Mouse (Mus musculus) liver, postnatal 0 days (tissue): ENCODE data around the gene Chrna1.

Source experiments
- CTCF ChIP-seq: sonication (generic); IDR thresholded peaks from 2 replicates; pipeline ENCODE4 v1.5.1; 2016; ENCODE audit warnings: antibody characterized with exemption, low read depth
- EP300 ChIP-seq: IDR thresholded peaks from 2 replicates; pipeline ENCODE4 v1.6.1; 2016; ENCODE audit warnings: antibody characterized with exemption, low read depth, mild to moderate bottlenecking

DNA sequence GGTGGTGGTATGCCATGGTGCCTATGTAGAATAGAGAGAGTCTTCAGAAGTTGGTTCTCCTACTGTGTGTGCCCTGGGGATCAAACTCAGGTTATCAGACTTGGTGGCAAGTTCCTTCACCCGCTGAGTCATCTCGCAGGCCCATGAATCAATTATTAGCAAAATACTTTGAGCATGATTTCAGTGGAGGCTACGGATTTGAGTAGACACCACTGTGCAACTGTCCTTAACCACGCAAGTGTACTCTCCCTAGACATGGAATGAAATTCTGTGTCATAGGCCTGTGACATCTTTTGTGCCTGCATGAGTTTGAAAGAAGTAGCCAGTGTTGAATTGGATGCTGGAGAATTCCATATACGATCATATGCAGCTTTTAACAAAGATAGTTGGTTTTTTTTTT, 582 bp upstream of the Chrna1 start:
- TF ChIP-seq CTCF (no peak), EP300 (no peak)
